Mouse (Mus musculus) embryonic fibroblast, embryonic 13.5 days (primary cell): Measurements from ENCODE around the gene Tbxas1. TPM values are rescaled to one million over a fixed set of nuclear protein-coding genes. Genes with fewer than 3 reads are reported as not detected.
A peak's percentile ranks its signal among the peaks of the same experiment; 100 is the strongest.

Experiments used
- H3K27ac ChIP-seq: 2 replicates; pipeline ENCODE4 v1.5.1; 2012; ENCODE audit warnings: low read length, control low read depth, inconsistent platforms; ENCODE audit not compliant: insufficient read depth
- H3K4me1 ChIP-seq: 2 replicates; pipeline ENCODE4 v1.6.1; 2011; ENCODE audit warnings: low read length; ENCODE audit not compliant: control insufficient read depth, insufficient read depth
- H3K4me3 ChIP-seq: 2 replicates; pipeline ENCODE4 v1.5.1; 2011; ENCODE audit warnings: mild to moderate bottlenecking, control low read depth, low read length; ENCODE audit not compliant: insufficient read depth
- CTCF ChIP-seq: IDR thresholded peaks from 2 replicates; pipeline ENCODE4 v1.5.1; 2011; ENCODE audit warnings: mild to moderate bottlenecking, control low read depth, low read length, moderate library complexity, borderline replicate concordance; ENCODE audit not compliant: insufficient read depth
- POLR2A ChIP-seq: IDR thresholded peaks from 2 replicates; pipeline ENCODE4 v1.6.1; 2011; ENCODE audit warnings: low read depth, mild to moderate bottlenecking, control low read depth, low read length, moderate library complexity
- polyA plus RNA-seq: library from polyadenylated mRNA; stranded (reverse); fragments of >200 nt; gene quantifications from 2 replicates; pipeline ENCODE4 v1.2.4, GENCODE M21; 2011; ENCODE audit warnings: low read depth; ENCODE audit not compliant: missing spikeins, insufficient read length

The Tbxas1 gene
- polyA plus RNA-seq, 1 experiment: 0.86 TPM

- TF ChIP-seq POLR2A (no peak), CTCF (no peak)
- Histone ChIP-seq H3K4me3 (no peak overlapping the region), H3K4me1 (peaks cover 12% of the 10 kb centered on the region), H3K27ac (no peak overlapping the region)
These were observed 35.3 kb upstream of the Tbxas1 start for GRCm38 (mm10) chr6:38839891-38840290.

- no peak overlapping the region for H3K27ac ChIP-seq
- peaks cover 16% of the 10 kb centered on the region for H3K4me1 ChIP-seq
- no peak overlapping the region for H3K4me3 ChIP-seq
- no peak for TF ChIP-seq POLR2A
- no peak for TF ChIP-seq CTCF
These were observed 34.8 kb upstream of the Tbxas1 start for GRCm38 (mm10) chr6:38840380-38840779.

- no peak overlapping the region for H3K4me3 ChIP-seq
- H3K27ac ChIP-seq: no peak overlapping the region
- peaks cover 19% of the 10 kb centered on the region for H3K4me1 ChIP-seq
- no peak for TF ChIP-seq POLR2A
- no peak for TF ChIP-seq CTCF
These were observed 34.4 kb upstream of the Tbxas1 start for GRCm38 (mm10) chr6:38840780-38841179.

- no peak overlapping the region for H3K27ac ChIP-seq
- H3K4me1 ChIP-seq: peaks cover 27% of the 10 kb centered on the region
- no peak for TF ChIP-seq CTCF
- TF ChIP-seq POLR2A: no peak
- H3K4me3 ChIP-seq: no peak overlapping the region
These were observed 33.7 kb upstream of the Tbxas1 start for GRCm38 (mm10) chr6:38841551-38841950.

- Histone ChIP-seq H3K4me1 (peaks cover 40% of the 10 kb centered on the region), H3K4me3 (no peak overlapping the region), H3K27ac (peak overlapping the region; percentile 21; the same call in 1 of the 2 replicates)
- no peak for TF ChIP-seq CTCF
- TF ChIP-seq POLR2A: no peak
These were observed 30.1 kb upstream of the Tbxas1 start for GRCm38 (mm10) chr6:38845117-38845516.

GRCm38 (mm10) chr6:38845876-38846275 lies 29.3 kb upstream of the Tbxas1 start:
- Histone ChIP-seq H3K4me1 (peaks cover 40% of the 10 kb centered on the region), H3K27ac (no peak overlapping the region), H3K4me3 (no peak overlapping the region)
- TF ChIP-seq POLR2A: no peak
- no peak for TF ChIP-seq CTCF

- Histone ChIP-seq H3K27ac (0 out of 2 replicates have a peak overlapping the region, but pooled peaks have one; percentile 34), H3K4me1 (peaks cover 40% of the 10 kb centered on the region), H3K4me3 (no peak overlapping the region)
- TF ChIP-seq POLR2A (no peak), CTCF (no peak)
These were observed 28.6 kb upstream of the Tbxas1 start for GRCm38 (mm10) chr6:38846330-38847195.

- H3K27ac ChIP-seq: no peak overlapping the region
- H3K4me1 ChIP-seq: peaks cover 40% of the 10 kb centered on the region
- TF ChIP-seq POLR2A (no peak), CTCF (no peak)
- no peak overlapping the region for H3K4me3 ChIP-seq
These were observed 27.8 kb upstream of the Tbxas1 start for GRCm38 (mm10) chr6:38847447-38847846.

GRCm38 (mm10) chr6:38847958-38848910 lies 27.0 kb upstream of the Tbxas1 start:
- Histone ChIP-seq H3K27ac (peak overlapping the region; percentile 44), H3K4me1 (peaks cover 37% of the 10 kb centered on the region), H3K4me3 (no peak overlapping the region)
- TF ChIP-seq CTCF (no peak), POLR2A (no peak)
